Mouse (Mus musculus) myocyte (in vitro differentiated cells): ENCODE data around the gene Timm22.

ENCODE experiments used
- CEBPB ChIP-seq: IDR thresholded peaks from 2 replicates; pipeline ENCODE4 v1.6.1; 2011; ENCODE audit warnings: mild to moderate bottlenecking, moderate library complexity; ENCODE audit not compliant: poor library complexity, insufficient read depth, severe bottlenecking
- E2F4 ChIP-seq: IDR thresholded peaks from one replicate; pipeline ENCODE4 v1.6.1; 2011; ENCODE audit warnings: mild to moderate bottlenecking, control low read depth, moderate library complexity; ENCODE audit not compliant: insufficient read depth
- MYOD1 ChIP-seq, 3 experiments: IDR thresholded peaks; one replicate each; pipeline ENCODE4 v1.6.1; 2011; ENCODE audit warnings: control low read depth in 2 of 3, low read depth in 2 of 3, mild to moderate bottlenecking in 2 of 3, moderate library complexity in 1 of 3; ENCODE audit not compliant: insufficient read length in 2 of 3, control insufficient read depth in 1 of 3
- POLR2A ChIP-seq: IDR thresholded peaks from one replicate; pipeline ENCODE4 v1.6.1; 2011; ENCODE audit warnings: low read depth, mild to moderate bottlenecking, control low read depth, moderate library complexity; ENCODE audit not compliant: insufficient read length

- TF ChIP-seq E2F4 (no peak), MYOD1 (IDR thresholded peaks at IDR 0.05; ENCODE audit: control insufficient read depth in 1 of 3, insufficient read length in 2 of 3, low read depth in 2 of 3) (no peak), POLR2A (no peak), CEBPB (no peak)
These were observed 13.8 kb upstream of the Timm22 start for GRCm38 (mm10) chr11:76392996-76393395.
